Mouse (Mus musculus) testis, adult 2 months (tissue): ENCODE data around the gene Gm20388. TPM values are rescaled to one million over a fixed set of nuclear protein-coding genes. Genes with fewer than 3 reads are reported as not detected.

Source experiments
- H3K27ac ChIP-seq: fragments of 200-500 bp; 2 replicates; pipeline ENCODE4 v1.5.1; 2012; ENCODE audit warnings: low read depth, low read length; ENCODE audit not compliant: control insufficient read depth, insufficient read depth
- H3K27me3 ChIP-seq: fragments of 200-500 bp; 2 replicates; pipeline ENCODE4 v1.6.1; 2012; ENCODE audit warnings: mild to moderate bottlenecking, low read length, moderate library complexity; ENCODE audit not compliant: control insufficient read depth, insufficient read depth
- H3K36me3 ChIP-seq: fragments of 200-500 bp; 2 replicates; pipeline ENCODE4 v1.6.1; 2012; ENCODE audit warnings: mild to moderate bottlenecking, low read length; ENCODE audit not compliant: control insufficient read depth, insufficient read depth
- H3K4me1 ChIP-seq: fragments of 200-500 bp; 2 replicates; pipeline ENCODE4 v1.6.1; 2012; ENCODE audit warnings: low read length; ENCODE audit not compliant: control insufficient read depth, insufficient read depth
- H3K4me3 ChIP-seq: fragments of 200-500 bp; 2 replicates; pipeline ENCODE4 v1.5.1; 2012; ENCODE audit warnings: low read depth, mild to moderate bottlenecking, low read length, moderate library complexity, mixed read lengths; ENCODE audit not compliant: control insufficient read depth
- CTCF ChIP-seq: fragments of 200-500 bp; IDR thresholded peaks from 2 replicates; pipeline ENCODE4 v1.5.1; 2012; ENCODE audit warnings: low read depth, mild to moderate bottlenecking, inconsistent platforms, low read length, moderate library complexity; ENCODE audit not compliant: control insufficient read depth, insufficient read depth, insufficient replicate concordance
- POLR2A ChIP-seq: fragments of 200-500 bp; IDR thresholded peaks from 2 replicates; pipeline ENCODE4 v1.6.1; 2012; ENCODE audit warnings: low read depth, mild to moderate bottlenecking, inconsistent platforms, low read length, moderate library complexity; ENCODE audit not compliant: control insufficient read depth
- polyA plus RNA-seq: library from polyadenylated mRNA; depleted of rRNA; stranded (reverse); fragments of >200 nt; gene quantifications from 2 replicates; pipeline ENCODE4 v1.2.3, GENCODE M21; 2012

Gm20388 gene
- polyA plus RNA-seq, 1 experiment = 5.6 TPM

DNA sequence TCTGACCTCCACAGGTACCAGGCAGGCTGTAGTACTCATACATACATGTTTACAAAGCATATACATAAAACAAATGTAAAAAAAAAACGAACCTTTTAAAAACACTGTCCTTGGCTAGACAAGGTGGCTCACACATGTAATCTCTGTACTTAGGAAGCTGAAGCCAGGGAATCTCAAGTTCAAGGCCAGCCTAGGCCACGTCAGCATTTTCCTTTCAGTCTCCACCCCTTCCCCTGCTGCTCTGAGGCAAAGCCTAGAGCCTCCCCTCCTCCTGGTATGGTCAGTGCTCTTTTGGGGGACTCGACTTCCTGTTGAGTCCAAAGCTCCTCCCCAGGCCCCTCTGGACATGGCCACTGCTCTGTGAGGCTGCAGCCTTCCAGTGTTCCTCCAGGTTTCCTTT, 3476.4 kb downstream of the Gm20388 start:
- no peak overlapping the region for H3K27ac ChIP-seq
- TF ChIP-seq POLR2A (no peak), CTCF (no peak)
- H3K36me3 ChIP-seq = no peaks in the 10 kb centered on the region; the same call in 1 of the 2 replicates
- H3K4me1 ChIP-seq = no peaks in the 10 kb centered on the region
- no peaks in the 10 kb centered on the region for H3K27me3 ChIP-seq
- no peak overlapping the region for H3K4me3 ChIP-seq

DNA sequence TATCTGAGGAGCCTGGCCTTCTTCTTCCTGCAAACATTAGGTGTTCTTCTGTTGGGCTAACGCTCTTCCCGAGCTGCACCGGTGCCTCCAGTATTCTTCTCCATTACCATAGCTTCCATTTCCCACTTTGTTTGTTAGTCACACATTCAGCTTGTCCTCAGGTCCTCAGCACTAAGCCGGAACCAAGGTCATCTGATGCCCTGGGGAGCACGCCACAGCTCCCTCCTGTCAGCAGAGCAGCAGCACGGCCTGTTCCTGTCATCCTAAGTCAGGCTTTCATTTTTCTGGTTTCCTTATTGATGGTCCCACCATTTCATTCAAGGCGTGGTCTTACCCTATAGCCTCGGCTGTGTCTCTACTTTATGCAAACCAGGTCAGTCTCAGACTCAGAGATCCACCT, 3477.2 kb downstream of the Gm20388 start:
- no peaks in the 10 kb centered on the region; the same call in 1 of the 2 replicates for H3K36me3 ChIP-seq
- no peak for TF ChIP-seq POLR2A
- no peak overlapping the region for H3K4me3 ChIP-seq

DNA sequence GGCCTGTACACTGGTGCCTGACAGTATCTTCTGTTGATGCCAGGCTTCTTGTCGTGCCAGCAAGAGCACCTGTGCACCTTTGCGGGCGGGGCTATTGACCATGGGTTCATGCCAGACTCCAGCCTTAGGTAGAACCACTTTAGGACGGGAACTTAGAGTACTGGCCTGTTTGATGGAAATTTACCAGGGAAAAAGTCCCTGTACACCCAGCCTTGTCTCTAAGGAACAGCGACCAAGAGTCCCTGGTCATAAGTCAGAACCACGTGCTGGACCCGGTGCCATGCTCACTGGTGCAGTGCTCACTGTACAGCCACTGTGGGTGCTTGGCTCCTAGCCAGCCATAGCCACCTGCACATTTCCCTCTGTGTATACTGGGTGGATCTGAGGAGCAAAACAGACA, 3478.4 kb downstream of the Gm20388 start:
- H3K27me3 ChIP-seq = no peaks in the 10 kb centered on the region
- TF ChIP-seq POLR2A (no peak), CTCF (no peak)
- no peak overlapping the region for H3K27ac ChIP-seq
- H3K4me3 ChIP-seq = no peak overlapping the region
- no peaks in the 10 kb centered on the region; the same call in 1 of the 2 replicates for H3K36me3 ChIP-seq
- no peaks in the 10 kb centered on the region for H3K4me1 ChIP-seq

More for the DNA sequence above, 3477.2 kb downstream of the Gm20388 start:
- H3K27ac ChIP-seq = no peak overlapping the region
- no peaks in the 10 kb centered on the region for H3K27me3 ChIP-seq
- H3K4me1 ChIP-seq = no peaks in the 10 kb centered on the region

DNA sequence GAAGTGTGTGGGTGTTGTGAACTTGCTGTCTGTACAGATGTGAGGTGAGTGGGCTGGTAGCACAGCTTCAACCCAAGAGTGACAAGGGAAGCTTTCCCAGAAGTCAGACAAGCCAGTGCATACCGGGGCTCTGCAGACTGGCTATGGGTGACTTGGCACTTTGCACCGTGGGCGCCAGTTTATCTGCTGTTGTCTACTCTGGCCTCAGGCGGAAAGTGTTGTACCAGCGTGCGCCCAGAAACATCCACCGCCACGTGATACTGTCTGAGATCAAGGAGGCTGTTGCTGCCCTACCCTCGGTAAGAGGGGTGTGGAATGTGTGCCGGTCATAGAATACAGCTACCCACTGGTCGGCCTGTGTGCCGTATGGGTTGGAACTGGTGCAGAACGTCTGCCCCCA, 3487.7 kb downstream of the Gm20388 start:
- TF ChIP-seq CTCF (no peak), POLR2A (no peak)
- Histone ChIP-seq H3K36me3 (no peaks in the 10 kb centered on the region), H3K4me3 (no peak overlapping the region), H3K4me1 (no peaks in the 10 kb centered on the region), H3K27me3 (no peaks in the 10 kb centered on the region), H3K27ac (no peak overlapping the region)

DNA sequence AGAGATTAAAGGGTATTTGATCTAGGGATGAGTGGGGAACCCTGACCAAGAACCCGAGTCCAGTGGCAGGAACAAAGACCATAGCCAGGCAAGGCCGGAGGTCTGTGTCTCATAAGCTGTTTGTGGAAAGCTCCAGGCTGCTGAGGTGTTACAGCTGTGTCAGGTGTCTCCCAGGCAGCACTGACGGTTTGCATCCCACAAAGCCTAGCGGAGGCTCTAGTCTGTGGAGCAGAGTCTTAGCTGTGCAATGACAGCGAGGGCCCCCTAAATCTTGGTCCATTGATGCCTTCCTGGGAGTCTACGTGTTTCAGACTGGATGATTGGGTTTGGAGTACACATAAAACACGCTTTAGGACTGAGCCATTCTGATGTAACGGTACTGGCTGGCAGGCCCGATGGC, 3491.3 kb downstream of the Gm20388 start:
- Histone ChIP-seq H3K36me3 (no peaks in the 10 kb centered on the region), H3K4me1 (no peaks in the 10 kb centered on the region), H3K4me3 (no peak overlapping the region), H3K27ac (no peak overlapping the region), H3K27me3 (no peaks in the 10 kb centered on the region)
- no peak for TF ChIP-seq POLR2A
- TF ChIP-seq CTCF = no peak

DNA sequence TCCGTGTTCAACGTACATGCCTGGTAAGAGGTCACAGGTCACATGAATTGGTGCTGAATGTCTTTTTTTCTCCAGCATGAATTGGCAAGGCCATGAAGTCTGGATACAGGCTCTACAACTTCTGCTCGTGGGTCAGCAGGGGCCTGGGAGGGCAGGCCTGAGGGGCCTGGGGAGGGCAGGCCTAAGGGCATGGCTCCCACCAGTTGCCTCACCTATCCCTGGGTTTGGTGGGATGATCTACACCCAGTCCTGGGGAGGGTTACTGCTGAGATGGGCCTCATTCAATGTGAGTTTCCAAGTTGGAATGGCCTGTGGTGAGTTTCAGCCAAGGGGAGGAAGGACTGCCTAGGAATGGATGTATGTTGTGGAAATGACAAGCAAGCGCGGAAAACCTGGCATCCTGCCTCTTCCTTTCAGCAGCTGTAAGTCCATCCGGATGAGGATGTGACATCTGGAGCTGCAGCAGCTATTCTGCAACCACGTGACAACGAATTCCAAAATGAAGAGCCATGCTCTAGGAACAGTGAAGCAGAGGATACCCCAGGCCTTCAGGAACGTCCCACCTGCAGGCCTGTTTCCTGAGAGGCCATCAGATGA, 3492.2 kb downstream of the Gm20388 start:
- H3K4me1 ChIP-seq = no peaks in the 10 kb centered on the region
- no peaks in the 10 kb centered on the region for H3K27me3 ChIP-seq
- no peak overlapping the region for H3K27ac ChIP-seq
- H3K4me3 ChIP-seq = no peak overlapping the region
- no peak for TF ChIP-seq POLR2A
- no peak for TF ChIP-seq CTCF
- no peaks in the 10 kb centered on the region for H3K36me3 ChIP-seq

DNA sequence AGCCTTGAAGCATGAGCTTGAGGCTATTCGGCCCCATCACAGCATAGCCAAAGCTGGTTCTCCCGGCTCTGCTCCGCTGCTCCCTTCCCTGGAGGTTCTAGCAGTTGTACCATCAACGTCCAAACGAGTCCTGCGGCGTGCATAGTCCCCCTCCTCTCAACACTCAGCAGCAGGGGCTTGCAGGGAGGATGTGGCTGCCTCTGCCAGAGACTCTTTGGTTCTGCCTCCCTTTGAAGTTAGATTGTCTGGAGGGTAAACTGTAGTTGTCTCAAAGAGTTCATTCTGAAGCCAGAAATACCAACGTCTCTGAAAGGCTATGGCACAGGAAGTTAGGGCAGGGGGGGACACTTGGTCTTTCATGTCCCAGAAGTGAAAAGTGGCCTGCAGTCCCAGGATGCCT, 3493.9 kb downstream of the Gm20388 start:
- H3K27me3 ChIP-seq = no peaks in the 10 kb centered on the region
- H3K4me1 ChIP-seq = no peaks in the 10 kb centered on the region
- TF ChIP-seq CTCF (no peak), POLR2A (no peak)
- no peak overlapping the region for H3K27ac ChIP-seq
- no peak overlapping the region for H3K4me3 ChIP-seq
- no peaks in the 10 kb centered on the region for H3K36me3 ChIP-seq

DNA sequence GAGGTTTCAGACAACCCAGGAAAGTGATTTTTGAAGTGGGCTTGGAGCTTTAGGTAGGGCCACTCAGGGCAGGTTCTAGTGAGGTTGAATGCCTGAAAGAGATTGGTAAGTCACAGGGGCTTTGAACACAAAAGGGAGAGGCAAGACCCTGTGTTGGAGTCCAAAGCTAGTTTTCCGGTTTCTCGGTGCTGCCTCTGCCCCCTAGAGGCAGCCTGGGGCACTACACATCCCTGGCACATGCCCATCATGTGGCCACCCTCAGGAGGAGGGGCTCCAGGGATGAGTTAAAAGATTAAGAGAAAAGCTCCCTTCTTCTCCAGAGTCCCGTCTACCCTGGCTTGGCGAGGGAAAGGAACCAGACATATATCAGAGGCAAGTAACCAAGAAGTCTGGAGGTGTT, 3496.1 kb downstream of the Gm20388 start, which contains the start of gene Mc1r:
Gene Mc1r, plus strand, starts transcription at position 322 of the 400 bp plus-strand sequence.
- Histone ChIP-seq H3K36me3 (no peaks in the 10 kb centered on the region), H3K27me3 (no peaks in the 10 kb centered on the region), H3K4me1 (peaks cover 6% of the 10 kb centered on the region), H3K27ac (no peak within 1 kb of the TSS), H3K4me3 (no peak within 1 kb of the TSS)
- TF ChIP-seq CTCF (peak; percentile 92), POLR2A (no peak)
